Comparison of ENCODE assay signal across 7 mouse cellular contexts in genomic region chr19:16780790-16781384, GRCm38 (mm10). TPM values are rescaled to one million over a fixed set of nuclear protein-coding genes. Genes with fewer than 3 reads are reported as not detected.
A peak's percentile ranks its signal among the peaks of the same experiment; 100 is the strongest.
DNase-seq lines count a peak whose midpoint lies in the region; ATAC-seq lines count a peak whose summit lies in the region.

Vps13a (minus strand) TSS chr19:16780933.

- peak; percentile 92 for ATAC-seq in granulocyte monocyte progenitor cell, adult 5-6 weeks (replicated peaks; ENCODE audit: poor library complexity, severe bottlenecking)
- peak; percentile 98 for ATAC-seq in midbrain, embryonic 13.5 days

- no peaks in the 10 kb centered on the region for H3K9me3 ChIP-seq in limb, embryonic 10.5 days (replicated peaks)
- no peaks in the 10 kb centered on the region for H3K9me3 ChIP-seq in midbrain, embryonic 13.5 days

- peak within 1 kb of the TSS; percentile 83 for H3K27ac ChIP-seq in limb, embryonic 10.5 days
- H3K27ac ChIP-seq in midbrain, embryonic 13.5 days, result no peak within 1 kb of the TSS

- H3K9ac ChIP-seq in midbrain, embryonic 13.5 days (replicated peaks), result peak within 1 kb of the TSS; percentile 71

- peak within 1 kb of the TSS; percentile 79 for H3K4me3 ChIP-seq in limb, embryonic 10.5 days
- H3K4me3 ChIP-seq in midbrain, embryonic 13.5 days (replicated peaks), result peak within 1 kb of the TSS; percentile 74

- H3K27me3 ChIP-seq in limb, embryonic 10.5 days (ENCODE audit: low read depth, poor library complexity, severe bottlenecking), result peaks cover 17% of the 10 kb centered on the region
- H3K27me3 ChIP-seq in midbrain, embryonic 13.5 days, result peaks cover 17% of the 10 kb centered on the region

- DNase-seq in adrenal gland, adult 8-10 months, result peak; percentile 91
- peak; percentile 89 for DNase-seq in embryo, embryonic 9.5 days (ENCODE audit: extremely low spot score)
- peak; percentile 93 for DNase-seq in kidney, adult 11 months
- peak; percentile 90 for DNase-seq in limb, embryonic 10.5 days (ENCODE audit: low spot score)
- DNase-seq in spleen, adult 12 weeks (ENCODE audit: low spot score), result peak; percentile 84

- H3K36me3 ChIP-seq in limb, embryonic 10.5 days, result no peaks in the 10 kb centered on the region
- H3K36me3 ChIP-seq in midbrain, embryonic 13.5 days, result no peaks in the 10 kb centered on the region

- peak within 1 kb of the TSS; percentile 97 for H3K4me2 ChIP-seq in midbrain, embryonic 13.5 days (replicated peaks)

- WGBS in limb, embryonic 10.5 days, result under 1% methylated on average over 66 of the region's 67 CpGs
- under 1% methylated on average over 67 of the region's 67 CpGs for WGBS in midbrain, embryonic 13.5 days

- peaks cover 5% of the 10 kb centered on the region; the same call in 1 of the 2 replicates for H3K4me1 ChIP-seq in limb, embryonic 10.5 days
- peaks cover 14% of the 10 kb centered on the region for H3K4me1 ChIP-seq in midbrain, embryonic 13.5 days (replicated peaks)

RNA-seq across cellular contexts. Expression of gene Vps13a, which starts in this region (rescaled TPM):
- 10 to 100 TPM; 33.9 to 48.8 (median 43.2) TPM for total RNA-seq in adrenal gland, adult 8-10 months (2022)
- 50.6 and 60.5 TPM in 2 replicates for total RNA-seq in granulocyte monocyte progenitor cell, adult 5-6 weeks (2014; fragmentation: Nextera tagmentation)
- 63.0 and 65.9 TPM in 2 replicates for total RNA-seq in granulocyte monocyte progenitor cell, adult 5-6 weeks (2017)
- 6.5 and 7.0 TPM in 2 replicates for polyA plus RNA-seq in limb, embryonic 10.5 days (2016; fragmentation: Nextera tagmentation; extraction: Ambion mirVana)
- 8.9 and 9.2 TPM in 2 replicates for polyA plus RNA-seq in midbrain, embryonic 13.5 days (2015; fragmentation: Nextera tagmentation; extraction: Ambion mirVana)
